Mouse (Mus musculus): ENCODE measurements around the gene Zswim3. TPM values are rescaled to one million over a fixed set of nuclear protein-coding genes. Genes with fewer than 3 reads are reported as not detected.

Zswim3 gene
- polyA plus RNA-seq, 1 experiment: not detected

- Histone ChIP-seq H3K27ac (ENCODE audit: insufficient read depth, low read depth, low read length) (no peak overlapping the region), H3K4me1 (ENCODE audit: control insufficient read depth, insufficient read depth, low read length) (peaks cover 25% of the 10 kb centered on the region), H3K4me3 (ENCODE audit: insufficient read depth, low read depth, low read length) (no peak overlapping the region)
- 85% methylated on average over 16 of the region's 16 CpGs for WGBS
- TF ChIP-seq POLR2A (IDR thresholded peaks at IDR 0.05; ENCODE audit: insufficient read depth, low read depth, low read length): no peak
- no peak for TF ChIP-seq CTCF (IDR thresholded peaks at IDR 0.05; ENCODE audit: insufficient read depth, low read depth, low read length)
Measured at GRCm38 (mm10) chr2:164827146-164827850, 22.4 kb downstream of the Zswim3 start.

GRCm38 (mm10) chr2:164828437-164828836 is 23.5 kb downstream of the Zswim3 start, which contains the start of gene Spata25:
Gene Spata25, minus strand, starts transcription at chr2:164828537.
- no peak for TF ChIP-seq POLR2A (IDR thresholded peaks at IDR 0.05; ENCODE audit: insufficient read depth, low read depth, low read length)
- TF ChIP-seq CTCF (IDR thresholded peaks at IDR 0.05; ENCODE audit: insufficient read depth, low read depth, low read length): no peak
- 83% methylated on average over 6 of the region's 6 CpGs for WGBS
- H3K4me3 ChIP-seq (ENCODE audit: insufficient read depth, low read depth, low read length): no peak within 1 kb of the TSS
- no peak within 1 kb of the TSS for H3K27ac ChIP-seq (ENCODE audit: insufficient read depth, low read depth, low read length)
- peaks cover 34% of the 10 kb centered on the region for H3K4me1 ChIP-seq (ENCODE audit: control insufficient read depth, insufficient read depth, low read length)

- TF ChIP-seq POLR2A (IDR thresholded peaks at IDR 0.05; ENCODE audit: insufficient read depth, low read depth, low read length) (no peak), CTCF (IDR thresholded peaks at IDR 0.05; ENCODE audit: insufficient read depth, low read depth, low read length) (no peak)
- no peak overlapping the region for H3K27ac ChIP-seq (ENCODE audit: insufficient read depth, low read depth, low read length)
- H3K4me1 ChIP-seq (ENCODE audit: control insufficient read depth, insufficient read depth, low read length): peaks cover 34% of the 10 kb centered on the region
- no peak overlapping the region for H3K4me3 ChIP-seq (ENCODE audit: insufficient read depth, low read depth, low read length)
- 92% methylated on average over 1 of the region's 1 CpGs for WGBS
Measured at GRCm38 (mm10) chr2:164829090-164829489, 24.2 kb downstream of the Zswim3 start.

- no peak for TF ChIP-seq CTCF (IDR thresholded peaks at IDR 0.05; ENCODE audit: insufficient read depth, low read depth, low read length)
- TF ChIP-seq POLR2A (IDR thresholded peaks at IDR 0.05; ENCODE audit: insufficient read depth, low read depth, low read length): no peak
- Histone ChIP-seq H3K27ac (ENCODE audit: insufficient read depth, low read depth, low read length) (no peak overlapping the region), H3K4me3 (ENCODE audit: insufficient read depth, low read depth, low read length) (no peak overlapping the region), H3K4me1 (ENCODE audit: control insufficient read depth, insufficient read depth, low read length) (peaks cover 35% of the 10 kb centered on the region)
- WGBS: 90% methylated on average over 10 of the region's 10 CpGs
Measured at GRCm38 (mm10) chr2:164831029-164831428, 26.1 kb downstream of the Zswim3 start.

GRCm38 (mm10) chr2:164832032-164832747 is 27.3 kb downstream of the Zswim3 start:
- peaks cover 30% of the 10 kb centered on the region for H3K4me1 ChIP-seq (ENCODE audit: control insufficient read depth, insufficient read depth, low read length)
- no peak overlapping the region for H3K27ac ChIP-seq (ENCODE audit: insufficient read depth, low read depth, low read length)
- TF ChIP-seq CTCF (IDR thresholded peaks at IDR 0.05; ENCODE audit: insufficient read depth, low read depth, low read length) (no peak), POLR2A (IDR thresholded peaks at IDR 0.05; ENCODE audit: insufficient read depth, low read depth, low read length) (no peak)
- H3K4me3 ChIP-seq (ENCODE audit: insufficient read depth, low read depth, low read length): peak overlapping the region; percentile 74
- 53% methylated on average over 16 of the region's 16 CpGs for WGBS

GRCm38 (mm10) chr2:164832748-164833301 is 27.9 kb downstream of the Zswim3 start, which contains the start of gene Ctsa:
Gene Ctsa, plus strand, starts transcription at chr2:164832873.
- under 1% methylated on average over 35 of the region's 35 CpGs for whole genome bisulfite sequencing
- peak within 1 kb of the TSS; percentile 83 for H3K27ac ChIP-seq (ENCODE audit: insufficient read depth, low read depth, low read length)
- H3K4me1 ChIP-seq (ENCODE audit: control insufficient read depth, insufficient read depth, low read length): peaks cover 24% of the 10 kb centered on the region
- no peak; the same call in 1 of the 2 replicates for TF ChIP-seq CTCF (IDR thresholded peaks at IDR 0.05; ENCODE audit: insufficient read depth, low read depth, low read length)
- no peak for TF ChIP-seq POLR2A (IDR thresholded peaks at IDR 0.05; ENCODE audit: insufficient read depth, low read depth, low read length)
- peak within 1 kb of the TSS; percentile 74 for H3K4me3 ChIP-seq (ENCODE audit: insufficient read depth, low read depth, low read length)

GRCm38 (mm10) chr2:164833314-164833959 is 28.5 kb downstream of the Zswim3 start, which contains the start of gene Neurl2:
Gene Neurl2, minus strand, starts transcription at chr2:164833456.
- 0% methylated on average over 31 of the region's 31 CpGs for WGBS
- peak within 1 kb of the TSS; percentile 74 for H3K4me3 ChIP-seq (ENCODE audit: insufficient read depth, low read depth, low read length)
- TF ChIP-seq POLR2A (IDR thresholded peaks at IDR 0.05; ENCODE audit: insufficient read depth, low read depth, low read length) (peak; percentile 52; the same call in 1 of the 2 replicates), CTCF (IDR thresholded peaks at IDR 0.05; ENCODE audit: insufficient read depth, low read depth, low read length) (no peak)
- H3K27ac ChIP-seq (ENCODE audit: insufficient read depth, low read depth, low read length): peak within 1 kb of the TSS; percentile 83
- H3K4me1 ChIP-seq (ENCODE audit: control insufficient read depth, insufficient read depth, low read length): peaks cover 22% of the 10 kb centered on the region

- peaks cover 22% of the 10 kb centered on the region for H3K4me1 ChIP-seq (ENCODE audit: control insufficient read depth, insufficient read depth, low read length)
- H3K27ac ChIP-seq (ENCODE audit: insufficient read depth, low read depth, low read length): no peak overlapping the region
- peak overlapping the region; percentile 74 for H3K4me3 ChIP-seq (ENCODE audit: insufficient read depth, low read depth, low read length)
- 32% methylated on average over 8 of the region's 8 CpGs for WGBS
- TF ChIP-seq POLR2A (IDR thresholded peaks at IDR 0.05; ENCODE audit: insufficient read depth, low read depth, low read length) (no peak), CTCF (IDR thresholded peaks at IDR 0.05; ENCODE audit: insufficient read depth, low read depth, low read length) (no peak)
Measured at GRCm38 (mm10) chr2:164834531-164834930, 29.6 kb downstream of the Zswim3 start.
